Mouse (Mus musculus) embryonic facial prominence, embryonic 12.5 days (tissue): Measurements from ENCODE around the gene Rps26. TPM values are rescaled to one million over a fixed set of nuclear protein-coding genes. Genes with fewer than 3 reads are reported as not detected.
A peak's percentile ranks its signal among the peaks of the same experiment; 100 is the strongest.
"Not testable (repeated sequence)": the region's sequence is repeated elsewhere in the genome, so short reads cannot be mapped to it uniquely, and the experiment has no call there.

Experiments used
- ATAC-seq: fragments of 200-750 bp; cut with Nextera tagmentation; 2 replicates; pipeline ENCODE4 v1.8.0; 2017; ENCODE audit not compliant: insufficient number of reproducible peaks, insufficient read depth, low FRiP score, low TSS enrichment
- H3K27ac ChIP-seq: fragments of 300-500 bp; sonication (generic); 2 replicates; pipeline ENCODE4 v1.5.1; 2016; ENCODE audit warnings: mild to moderate bottlenecking
- H3K27me3 ChIP-seq: fragments of 300-500 bp; sonication (generic); 2 replicates; pipeline ENCODE4 v1.6.1; 2016; ENCODE audit warnings: mild to moderate bottlenecking, moderate library complexity
- H3K36me3 ChIP-seq: fragments of 300-500 bp; sonication (generic); 2 replicates; pipeline ENCODE4 v1.6.1; 2016; ENCODE audit warnings: mild to moderate bottlenecking
- H3K4me1 ChIP-seq: fragments of 300-500 bp; sonication (generic); 2 replicates; pipeline ENCODE4 v1.6.1; 2016
- H3K4me2 ChIP-seq: fragments of 300-500 bp; sonication (generic); replicated peaks from 2 replicates; pipeline ENCODE4 v1.6.1; 2016; ENCODE audit warnings: mild to moderate bottlenecking, moderate library complexity
- H3K4me3 ChIP-seq: fragments of 300-500 bp; sonication (generic); 2 replicates; pipeline ENCODE4 v1.5.1; 2016; ENCODE audit warnings: mild to moderate bottlenecking
- H3K9ac ChIP-seq: fragments of 300-500 bp; sonication (generic); 2 replicates; pipeline ENCODE4 v1.6.1; 2016; ENCODE audit warnings: mild to moderate bottlenecking, moderate library complexity
- H3K9me3 ChIP-seq: fragments of 300-500 bp; sonication (generic); 2 replicates; pipeline ENCODE4 v1.6.1; 2016; ENCODE audit warnings: mild to moderate bottlenecking, moderate library complexity
- WGBS: fragments of 180-500 bp; shearing (Covaris S2); methylation state at CpG from one replicate; pipeline ENCODE4 v1.1.7; 2016; 5-methylcytosine and 5-hydroxymethylcytosine counted together
- polyA plus RNA-seq: library from polyadenylated mRNA; unstranded; fragments of >200 nt; fragmentation: Nextera tagmentation; extraction: Ambion mirVana; gene quantifications from 2 replicates; pipeline ENCODE4 v1.2.1, GENCODE M21; 2016

Gene Rps26
- polyA plus RNA-seq, 1 experiment from 2014 or later = 696 TPM

DNA sequence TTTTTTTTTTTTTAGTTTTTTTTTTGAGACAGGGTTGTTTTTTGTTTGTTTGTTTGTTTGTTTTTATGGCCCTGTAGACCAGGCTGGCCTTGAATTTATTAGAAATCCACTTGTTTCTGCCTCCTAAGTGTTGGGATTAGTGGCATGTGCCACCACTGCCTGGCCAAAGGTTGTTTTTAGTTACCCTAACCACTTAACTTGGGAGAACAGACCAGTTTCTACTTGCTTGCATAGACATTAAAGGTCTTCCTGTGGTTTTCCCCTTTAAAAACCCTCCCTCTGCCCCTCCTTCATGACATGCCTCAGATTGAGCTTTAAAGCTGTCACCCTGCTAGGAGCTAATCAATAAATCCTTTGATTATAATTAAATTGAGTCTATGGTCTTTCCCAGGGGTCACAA, 6.3 kb downstream of the Rps26 start:
- Histone ChIP-seq H3K9ac (no peak overlapping the region), H3K4me1 (peaks cover 3% of the 10 kb centered on the region; the same call in 1 of the 2 replicates), H3K27me3 (no peaks in the 10 kb centered on the region), H3K9me3 (no peaks in the 10 kb centered on the region), H3K36me3 (peaks cover 22% of the 10 kb centered on the region), H3K4me2 (no peak overlapping the region), H3K4me3 (no peak overlapping the region), H3K27ac (no peak overlapping the region)
- no peak for ATAC-seq

DNA sequence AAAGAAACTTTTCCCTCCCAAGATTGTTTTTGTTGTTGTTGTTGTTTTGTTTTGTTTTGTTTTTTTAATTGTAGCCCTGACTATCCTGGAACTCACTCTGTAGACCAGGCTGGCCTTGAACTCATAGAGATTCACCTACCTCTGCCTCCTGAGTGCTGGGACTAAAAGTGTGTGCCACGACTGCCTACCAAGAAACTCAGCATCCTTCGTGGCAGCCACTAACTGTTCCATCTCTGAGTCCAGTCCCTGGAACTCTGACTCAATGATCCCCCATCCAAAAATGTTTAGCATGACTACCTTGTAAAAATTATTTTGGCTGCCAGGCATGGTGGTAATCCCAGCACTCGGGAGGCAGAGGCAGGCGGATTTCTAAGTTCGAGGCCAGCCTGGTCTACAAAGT, 7.4 kb downstream of the Rps26 start:
- not testable (repeated sequence) for H3K4me2 ChIP-seq, H3K4me1 ChIP-seq, H3K4me3 ChIP-seq, H3K27me3 ChIP-seq, H3K9ac ChIP-seq, ATAC-seq, H3K9me3 ChIP-seq, H3K27ac ChIP-seq
- peaks cover 11% of the 10 kb centered on the region for H3K36me3 ChIP-seq
- 90% methylated on average over 5 of the region's 5 CpGs for WGBS

DNA sequence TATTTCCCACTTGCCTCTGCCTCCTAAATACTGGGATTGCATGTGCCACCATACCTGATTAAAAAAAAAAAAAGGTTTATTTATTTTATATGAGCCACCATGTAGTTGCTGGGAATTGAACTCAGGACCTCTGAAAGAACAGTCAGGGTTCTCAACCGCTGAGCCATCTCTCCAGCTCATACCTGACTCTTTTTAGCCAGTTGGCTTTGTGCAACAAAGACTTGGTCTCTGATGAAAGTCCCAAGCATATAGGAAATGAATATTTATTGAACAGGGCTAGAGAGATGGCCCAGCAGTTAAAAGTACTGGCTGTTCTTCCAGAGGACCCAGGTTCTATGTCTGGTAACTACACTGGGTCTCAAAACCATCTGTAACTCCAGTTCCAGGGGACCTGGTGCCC, 8.0 kb downstream of the Rps26 start:
- Histone ChIP-seq H3K36me3 (peaks cover 5% of the 10 kb centered on the region), H3K27ac (no peak overlapping the region), H3K27me3 (no peaks in the 10 kb centered on the region), H3K4me2 (no peak overlapping the region), H3K9me3 (no peaks in the 10 kb centered on the region), H3K4me1 (no peaks in the 10 kb centered on the region), H3K9ac (no peak overlapping the region), H3K4me3 (no peak overlapping the region)
- 71% methylated on average over 1 of the region's 1 CpGs for WGBS
- no peak for ATAC-seq

DNA sequence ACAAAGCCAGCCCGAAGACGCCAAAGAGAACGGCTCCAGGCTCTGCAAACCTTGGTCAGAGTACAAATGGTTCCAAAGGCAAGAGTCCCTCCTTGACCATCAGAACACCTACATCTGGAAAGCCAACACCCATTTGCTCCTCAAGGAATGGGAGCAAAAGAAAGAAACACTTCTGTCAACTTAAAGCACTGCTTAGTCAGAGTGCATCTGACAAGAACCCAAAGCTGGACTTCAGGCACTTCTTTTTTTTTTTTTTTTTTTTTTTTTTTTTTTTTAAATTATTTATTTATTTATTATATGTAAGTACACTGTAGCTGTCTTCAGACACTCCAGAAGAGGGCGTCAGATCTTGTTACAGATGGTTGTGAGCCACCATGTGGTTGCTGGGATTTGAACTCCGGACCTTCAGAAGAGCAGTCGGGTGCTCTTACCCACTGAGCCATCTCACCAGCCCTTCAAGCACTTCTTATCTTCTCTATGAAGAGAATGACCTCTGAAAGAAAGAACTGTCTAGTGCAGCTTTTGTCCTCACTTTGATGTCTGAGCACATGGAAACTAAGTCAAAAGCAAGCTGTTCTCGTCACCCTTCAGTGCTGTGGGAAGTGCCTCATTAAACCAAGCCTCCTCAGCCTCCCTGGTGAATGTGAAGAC, 10.6 kb downstream of the Rps26 start:
- H3K27me3 ChIP-seq, H3K36me3 ChIP-seq, H3K9me3 ChIP-seq, H3K4me2 ChIP-seq, H3K4me1 ChIP-seq, H3K27ac ChIP-seq, H3K9ac ChIP-seq, H3K4me3 ChIP-seq, ATAC-seq: not testable (repeated sequence)
- WGBS = 89% methylated on average over 6 of the region's 7 CpGs

DNA sequence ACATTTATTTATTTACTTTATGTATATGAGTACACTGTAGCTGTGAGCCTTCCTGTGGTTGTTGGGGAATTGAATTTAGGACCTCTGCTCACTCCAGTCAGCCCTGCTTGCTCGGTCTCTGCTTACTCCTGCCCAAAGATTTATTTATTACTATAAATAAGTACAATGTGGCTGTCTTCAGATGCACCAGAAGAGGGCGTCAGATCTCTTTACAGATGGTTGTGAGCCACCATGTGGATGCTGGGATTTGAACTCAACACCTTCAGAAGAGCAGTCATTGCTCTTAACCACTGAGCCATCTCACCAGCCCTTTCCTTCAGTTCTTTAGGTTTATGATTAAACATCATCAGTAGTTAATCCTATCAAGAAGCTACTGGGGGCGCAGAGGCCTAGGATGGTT, 11.6 kb downstream of the Rps26 start:
- Histone ChIP-seq H3K27me3 (no peaks in the 10 kb centered on the region; the same call in 1 of the 2 replicates), H3K9ac (no peak overlapping the region), H3K4me3 (no peak overlapping the region), H3K4me1 (peaks cover 2% of the 10 kb centered on the region; the same call in 1 of the 2 replicates), H3K36me3 (no peaks in the 10 kb centered on the region), H3K4me2 (no peak overlapping the region), H3K9me3 (no peaks in the 10 kb centered on the region), H3K27ac (no peak overlapping the region)
- ATAC-seq = no peak
- WGBS = 58% methylated on average over 3 of the region's 3 CpGs

DNA sequence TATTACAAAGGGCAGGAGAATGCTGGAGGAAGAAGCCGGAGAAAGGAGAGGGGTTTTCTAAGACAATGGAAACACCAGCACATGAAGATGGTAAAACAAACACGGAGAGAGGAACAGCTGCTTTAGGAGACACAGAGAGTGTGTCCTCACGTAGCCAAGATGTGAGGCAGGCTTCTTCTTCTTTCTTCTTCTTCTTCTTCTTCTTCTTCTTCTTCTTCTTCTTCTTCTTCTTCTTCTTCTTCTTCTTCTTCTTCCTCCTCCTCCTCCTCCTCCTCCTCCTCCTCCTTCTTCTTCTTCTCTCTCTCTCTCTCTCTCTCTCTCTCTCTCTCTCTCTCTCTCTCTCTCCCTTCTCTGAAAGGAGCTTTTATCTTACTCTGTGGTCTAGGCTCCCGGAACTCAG, 12.7 kb downstream of the Rps26 start:
- not testable (repeated sequence) for H3K36me3 ChIP-seq, H3K9me3 ChIP-seq, H3K4me3 ChIP-seq, ATAC-seq, H3K4me1 ChIP-seq, H3K4me2 ChIP-seq, H3K9ac ChIP-seq, H3K27ac ChIP-seq, H3K27me3 ChIP-seq
- whole genome bisulfite sequencing = 67% methylated on average over 4 of the region's 4 CpGs

DNA sequence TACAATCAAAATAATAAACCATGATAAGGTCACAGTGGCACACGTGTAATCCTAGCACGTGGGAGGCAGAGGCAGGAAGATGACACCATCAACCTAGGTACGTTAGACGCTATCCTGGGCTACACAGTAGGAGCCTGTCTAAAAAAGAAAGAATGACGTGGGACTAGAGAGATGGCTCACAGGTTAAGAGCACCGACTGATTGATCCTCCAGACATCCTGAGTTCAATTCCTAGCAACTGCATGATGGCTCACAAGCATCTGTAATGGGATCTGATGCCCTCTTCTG, 13.4 kb downstream of the Rps26 start:
- Histone ChIP-seq H3K4me3 (no peak overlapping the region), H3K4me1 (peaks cover 2% of the 10 kb centered on the region; the same call in 1 of the 2 replicates), H3K9me3 (no peaks in the 10 kb centered on the region), H3K4me2 (no peak overlapping the region), H3K9ac (no peak overlapping the region), H3K36me3 (no peaks in the 10 kb centered on the region), H3K27me3 (no peaks in the 10 kb centered on the region; the same call in 1 of the 2 replicates), H3K27ac (no peak overlapping the region)
- 37% methylated on average over 6 of the region's 6 CpGs for WGBS
- ATAC-seq = no peak

DNA sequence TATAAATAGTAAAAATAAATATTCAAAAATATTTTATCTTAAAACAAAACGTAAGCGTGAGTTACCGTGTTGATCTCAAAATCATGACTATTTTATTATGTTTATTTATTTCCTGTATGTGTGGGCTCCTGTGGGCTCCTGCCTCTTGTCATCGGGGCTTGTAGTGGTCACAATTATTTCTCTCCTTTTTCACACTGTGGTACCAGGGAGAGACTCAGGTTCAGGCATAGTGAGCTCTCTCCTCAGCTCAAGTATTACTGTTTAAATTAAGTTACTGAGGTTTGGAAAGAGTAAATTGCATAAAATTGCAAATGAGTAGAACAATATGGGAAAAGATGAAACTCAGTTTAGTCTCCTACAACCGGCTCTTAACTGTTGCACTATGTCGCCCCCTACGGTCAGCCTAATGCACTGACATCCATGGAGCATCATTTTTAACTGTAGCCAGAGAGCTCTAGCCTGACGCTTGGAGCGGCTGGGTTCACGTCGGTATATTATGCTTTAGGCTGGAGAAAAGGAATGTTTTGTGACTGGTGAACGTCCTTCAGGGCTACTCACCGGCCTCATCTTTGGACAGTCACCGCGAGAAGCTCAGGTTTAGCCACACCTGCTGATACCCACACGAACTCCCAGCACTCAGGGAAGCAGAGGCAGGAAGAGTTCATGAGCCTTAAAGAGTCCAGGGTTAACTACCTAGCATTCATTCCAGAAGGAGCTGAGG, 14.0 kb downstream of the Rps26 start:
- Histone ChIP-seq H3K36me3 (no peaks in the 10 kb centered on the region), H3K4me3 (no peak overlapping the region), H3K4me2 (0 out of 2 replicates have a peak overlapping the region, but pooled peaks have one; percentile 25), H3K9me3 (no peaks in the 10 kb centered on the region), H3K9ac (no peak overlapping the region), H3K27ac (no peak overlapping the region), H3K4me1 (peaks cover 2% of the 10 kb centered on the region; the same call in 1 of the 2 replicates), H3K27me3 (no peaks in the 10 kb centered on the region; the same call in 1 of the 2 replicates)
- WGBS = 17% methylated on average over 16 of the region's 16 CpGs
- no peak for ATAC-seq

DNA sequence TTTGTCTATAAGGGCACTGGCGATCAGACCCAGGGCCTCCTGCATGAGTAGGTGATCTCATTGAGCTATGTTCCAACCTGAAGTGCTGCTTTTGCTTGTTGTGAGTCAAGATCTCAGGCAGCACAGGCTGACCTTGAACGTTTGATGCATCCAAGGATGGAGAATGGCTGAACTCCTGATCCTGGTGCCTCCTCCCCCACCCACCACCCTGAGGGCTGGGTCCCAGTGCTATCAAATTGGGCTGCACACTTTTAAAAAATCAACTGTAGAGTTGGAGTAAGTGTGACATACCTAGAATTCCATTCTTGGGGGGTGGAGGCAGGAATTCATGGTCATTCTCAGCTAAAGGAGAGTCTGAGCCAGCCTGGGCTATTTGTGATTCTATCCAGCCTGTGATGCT, 20.1 kb downstream of the Rps26 start:
- no peak overlapping the region for H3K9ac ChIP-seq
- no peaks in the 10 kb centered on the region for H3K27me3 ChIP-seq
- H3K4me3 ChIP-seq = no peak overlapping the region
- no peaks in the 10 kb centered on the region for H3K36me3 ChIP-seq
- WGBS = 31% methylated on average over 2 of the region's 2 CpGs
- no peak for ATAC-seq
- no peak overlapping the region for H3K4me2 ChIP-seq
- no peaks in the 10 kb centered on the region for H3K9me3 ChIP-seq
- H3K27ac ChIP-seq = no peak overlapping the region
- H3K4me1 ChIP-seq = no peaks in the 10 kb centered on the region

DNA sequence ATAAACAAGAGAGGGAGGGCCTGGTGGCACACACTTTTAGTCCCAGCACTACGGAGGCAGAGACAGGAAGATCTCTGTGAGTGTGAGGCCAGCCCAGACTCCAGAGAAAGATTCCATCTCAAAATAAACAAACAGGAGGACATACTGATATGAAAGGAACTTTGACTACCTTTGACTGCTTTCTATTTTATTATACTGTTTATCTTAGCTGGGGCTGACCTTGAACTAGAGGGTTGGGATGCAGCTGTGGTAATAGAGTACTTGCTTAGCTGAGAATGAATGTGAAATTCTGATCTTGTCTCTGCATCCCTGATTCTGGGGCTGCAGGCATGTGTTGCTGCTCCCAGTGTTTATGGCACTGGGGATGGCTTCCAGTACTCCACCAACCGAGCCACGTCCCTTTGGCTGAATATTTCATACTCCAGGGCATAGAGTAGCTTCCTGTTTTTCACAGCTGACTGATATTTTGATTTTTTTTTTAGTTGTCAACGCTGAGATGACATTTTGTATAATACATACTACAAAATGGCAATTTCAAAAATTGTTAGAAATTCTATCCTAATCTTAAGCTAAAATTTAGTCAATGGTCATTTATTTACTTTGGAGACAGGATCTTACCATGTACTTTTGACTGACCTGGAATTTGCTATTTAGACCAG, 23.9 kb downstream of the Rps26 start:
- H3K36me3 ChIP-seq = no peaks in the 10 kb centered on the region
- no peak overlapping the region for H3K27ac ChIP-seq
- no peak for ATAC-seq
- no peaks in the 10 kb centered on the region for H3K27me3 ChIP-seq
- H3K9ac ChIP-seq = no peak overlapping the region
- H3K9me3 ChIP-seq = no peaks in the 10 kb centered on the region
- no peaks in the 10 kb centered on the region for H3K4me1 ChIP-seq
- 79% methylated on average over 4 of the region's 4 CpGs for WGBS
- no peak overlapping the region for H3K4me3 ChIP-seq
- H3K4me2 ChIP-seq = no peak overlapping the region

DNA sequence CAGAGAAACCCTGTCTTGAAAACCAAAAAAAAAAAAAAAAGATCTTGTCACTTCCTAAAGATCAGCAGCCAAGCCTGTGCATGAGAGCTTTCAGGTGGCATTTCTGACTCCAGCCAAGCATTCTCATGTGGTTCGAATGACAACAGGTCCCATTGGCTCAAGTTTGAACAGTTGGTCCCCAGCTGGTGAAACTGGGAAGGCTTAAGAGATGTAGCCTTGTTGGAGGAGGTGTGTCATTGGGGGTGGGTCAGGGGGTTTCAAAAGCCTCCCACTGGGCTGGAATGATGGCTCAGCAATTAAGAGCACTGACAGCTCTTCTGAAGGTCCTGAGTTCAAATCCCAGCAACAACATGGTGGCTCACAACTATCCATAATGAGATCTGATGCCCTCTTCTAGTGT, 25.0 kb downstream of the Rps26 start:
- Histone ChIP-seq H3K27ac (no peak overlapping the region), H3K4me3 (no peak overlapping the region), H3K9ac (no peak overlapping the region), H3K4me1 (no peaks in the 10 kb centered on the region), H3K36me3 (no peaks in the 10 kb centered on the region), H3K27me3 (no peaks in the 10 kb centered on the region), H3K9me3 (no peaks in the 10 kb centered on the region), H3K4me2 (no peak overlapping the region)
- ATAC-seq = no peak
- WGBS = 82% methylated on average over 1 of the region's 1 CpGs

DNA sequence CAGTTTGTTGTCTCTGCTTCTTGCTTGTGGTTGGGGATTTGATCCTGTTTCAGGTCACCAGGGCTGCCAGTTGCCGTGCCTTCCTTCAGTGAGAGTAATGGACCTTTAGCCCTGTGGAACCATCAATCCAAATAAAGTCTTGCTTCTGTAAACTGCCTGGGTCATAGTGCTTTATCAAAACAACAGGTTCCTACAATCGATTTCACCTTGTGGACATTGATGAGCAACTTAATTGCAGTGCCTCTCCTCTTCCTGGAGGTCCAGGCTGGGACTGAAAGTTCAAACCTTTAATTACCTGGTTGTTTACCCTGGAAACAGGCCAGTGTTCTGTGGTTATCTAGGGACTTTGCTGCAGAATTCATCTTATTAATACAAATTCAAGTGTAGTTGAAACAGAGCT, 28.1 kb downstream of the Rps26 start:
- ATAC-seq = no peak
- no peak overlapping the region for H3K4me3 ChIP-seq
- H3K27ac ChIP-seq = no peak overlapping the region
- WGBS = 56% methylated on average over 2 of the region's 2 CpGs
- no peak overlapping the region for H3K4me2 ChIP-seq
- no peaks in the 10 kb centered on the region for H3K9me3 ChIP-seq
- H3K4me1 ChIP-seq = no peaks in the 10 kb centered on the region
- H3K36me3 ChIP-seq = no peaks in the 10 kb centered on the region
- H3K9ac ChIP-seq = no peak overlapping the region
- no peaks in the 10 kb centered on the region for H3K27me3 ChIP-seq
